Mouse (Mus musculus): ENCODE results near the gene Elmo1. TPM values are rescaled to one million over a fixed set of nuclear protein-coding genes. Genes with fewer than 3 reads are reported as not detected.

The Elmo1 gene
- total and polyA plus RNA-seq, 3 experiments: 23.1 to 50.2 (median 32.2) TPM

DNA sequence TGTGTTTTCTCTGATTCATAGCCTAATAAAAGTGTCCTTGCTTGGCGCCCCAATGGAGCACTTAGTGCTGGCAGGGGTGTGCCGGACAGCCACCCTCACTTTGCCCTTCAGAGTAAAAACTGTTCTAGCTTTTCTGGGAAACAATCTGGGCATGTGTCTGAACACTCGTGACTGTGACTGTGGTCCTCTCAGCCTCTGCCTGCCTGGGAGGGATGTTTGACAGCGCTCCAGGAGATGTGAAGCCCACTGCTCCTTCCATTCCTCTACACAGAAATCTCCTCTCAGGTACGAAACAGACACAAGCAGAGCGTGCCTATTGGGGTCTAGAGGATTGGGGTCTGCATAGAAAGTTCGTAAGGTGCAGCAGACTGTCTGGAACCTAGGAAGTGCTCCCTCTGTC lies 28.5 kb downstream of the Elmo1 start:
- no peak for TF ChIP-seq TBP (conservative IDR thresholded peaks at IDR 0.05; ENCODE audit: low read depth, low read length)
- no peak for TF ChIP-seq MAX (IDR thresholded peaks at IDR 0.05; ENCODE audit: low read length)
- TF ChIP-seq JUN (IDR thresholded peaks at IDR 0.05; ENCODE audit: insufficient read depth, low read depth, low read length): no peak
- TF ChIP-seq KAT2A (IDR thresholded peaks at IDR 0.05; ENCODE audit: insufficient replicate concordance, low read length): no peak
- no peak for TF ChIP-seq MXI1 (IDR thresholded peaks at IDR 0.05; ENCODE audit: low read depth, low read length)
- no peak for TF ChIP-seq PAX5 (IDR thresholded peaks at IDR 0.05; ENCODE audit: low read length)
- TF ChIP-seq UBTF (IDR thresholded peaks at IDR 0.05; ENCODE audit: low read depth, low read length): no peak
- TF ChIP-seq NELFE (IDR thresholded peaks at IDR 0.05; ENCODE audit: low read depth, low read length): no peak
- TF ChIP-seq TCF12 (IDR thresholded peaks at IDR 0.05; ENCODE audit: low read depth, low read length): no peak
- TF ChIP-seq ZKSCAN1 (IDR thresholded peaks at IDR 0.05; ENCODE audit: borderline replicate concordance, low read depth, low read length): no peak
- no peak for TF ChIP-seq CHD1 (IDR thresholded peaks at IDR 0.05; ENCODE audit: low read depth, low read length)
- TF ChIP-seq MYC (IDR thresholded peaks at IDR 0.05; ENCODE audit: low read depth, low read length): no peak
- no peak for TF ChIP-seq SIN3A (IDR thresholded peaks at IDR 0.05; ENCODE audit: low read length)
- no peak for TF ChIP-seq ZNF384 (IDR thresholded peaks at IDR 0.05; ENCODE audit: low read depth, low read length)
- H3K79me2 ChIP-seq (replicated peaks; ENCODE audit: control insufficient read depth, extremely low read depth, insufficient read depth, poor library complexity, severe bottlenecking): peaks cover 28% of the 10 kb centered on the region
- no peak overlapping the region for H3K9ac ChIP-seq (ENCODE audit: insufficient read depth, low read depth)
- in situ Hi-C loops (cut with MboI; ENCODE audit: low pct_ligation_motif_present, low pct_unique_long_range_greater_than_20kb, low sequenced_read_pairs): loop anchor here (25.0 kb wide), 1 partner anchor 1043 kb away; no protein-coding TSS in a partner anchor
- H3K4me2 ChIP-seq (ENCODE audit: insufficient read depth, low read depth, poor library complexity, severe bottlenecking): no peak overlapping the region
- no peak for DNase-seq (ENCODE audit: extremely low read depth)
- no peaks in the 10 kb centered on the region for H3K9me3 ChIP-seq (replicated peaks; ENCODE audit: low read length)
- peaks cover 15 to 78% of the 10 kb centered on the region in 2 experiments for H3K4me1 ChIP-seq (ENCODE audit: control insufficient read depth in 1 of 2, insufficient read depth in 2 of 2)
- H3K4me3 ChIP-seq (replicated peaks in 1 of 3; ENCODE audit: low read depth in 2 of 3, low read length in 2 of 3, poor library complexity in 1 of 3): no peak overlapping the region
- dilution Hi-C loops (cut with MboI; ENCODE audit: extremely low pct_ligation_motif_present, extremely low pct_unique_long_range_greater_than_20kb, low sequenced_read_pairs): no loop called here
- peaks cover 0 to 5% of the 10 kb centered on the region in 2 experiments for H3K36me3 ChIP-seq (replicated peaks in 1 of 2; ENCODE audit: control insufficient read depth in 1 of 2, insufficient read depth in 1 of 2, low read length in 1 of 2)
- H3K27me3 ChIP-seq (replicated peaks): no peaks in the 10 kb centered on the region
- no peak overlapping the region for H3K27ac ChIP-seq (ENCODE audit: insufficient read depth, low read depth)

DNA sequence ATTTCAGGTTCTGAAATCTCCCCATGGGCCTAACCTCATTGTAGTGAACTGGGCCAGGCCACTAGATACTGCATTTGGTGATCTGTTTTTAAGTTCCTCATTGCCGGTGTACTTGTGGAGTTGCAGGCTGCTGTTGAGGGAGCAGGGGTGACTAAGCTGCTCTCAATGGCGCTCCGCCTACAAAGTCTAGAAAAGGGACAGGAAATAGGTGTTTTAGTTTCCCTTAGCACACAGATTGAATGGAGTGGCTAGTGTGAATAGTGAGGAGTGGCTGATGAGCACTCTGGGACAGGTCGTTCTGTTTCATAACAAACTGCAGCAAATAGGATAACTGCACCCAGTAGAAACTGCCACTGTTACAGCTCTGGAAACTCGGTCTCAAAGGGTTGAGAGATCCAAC lies 30.3 kb downstream of the Elmo1 start:
- Histone ChIP-seq H3K27me3 (replicated peaks) (no peaks in the 10 kb centered on the region), H3K9ac (ENCODE audit: insufficient read depth, low read depth) (peak overlapping the region; percentile 55), H3K4me1 (ENCODE audit: control insufficient read depth in 1 of 2, insufficient read depth in 2 of 2) (peaks cover 10 to 74% of the 10 kb centered on the region in 2 experiments; a peak in 3 of 4 replicates), H3K36me3 (replicated peaks in 1 of 2; ENCODE audit: control insufficient read depth in 1 of 2, insufficient read depth in 1 of 2, low read length in 1 of 2) (peaks cover 0 to 4% of the 10 kb centered on the region in 2 experiments), H3K4me2 (ENCODE audit: insufficient read depth, low read depth, poor library complexity, severe bottlenecking) (peak overlapping the region; percentile 85), H3K4me3 (replicated peaks in 1 of 3; ENCODE audit: low read depth in 2 of 3, low read length in 2 of 3, poor library complexity in 1 of 3) (peak overlapping the region in 1 of 3 experiments; percentile 15), H3K27ac (ENCODE audit: insufficient read depth, low read depth) (peak overlapping the region; percentile 65), H3K79me2 (replicated peaks; ENCODE audit: control insufficient read depth, extremely low read depth, insufficient read depth, poor library complexity, severe bottlenecking) (peaks cover 18% of the 10 kb centered on the region), H3K9me3 (replicated peaks; ENCODE audit: low read length) (no peaks in the 10 kb centered on the region)
- dilution Hi-C loops (cut with MboI; ENCODE audit: extremely low pct_ligation_motif_present, extremely low pct_unique_long_range_greater_than_20kb, low sequenced_read_pairs) (no loop called here), in situ Hi-C loops (cut with MboI; ENCODE audit: low pct_ligation_motif_present, low pct_unique_long_range_greater_than_20kb, low sequenced_read_pairs) (loop anchor here (25.0 kb wide), 1 partner anchor 1042 kb away; no protein-coding TSS in a partner anchor)
- peak; percentile 72 for DNase-seq (ENCODE audit: extremely low read depth)
- TF ChIP-seq MYC (IDR thresholded peaks at IDR 0.05; ENCODE audit: low read depth, low read length) (no peak), ZNF384 (IDR thresholded peaks at IDR 0.05; ENCODE audit: low read depth, low read length) (no peak), MAFK (IDR thresholded peaks at IDR 0.05; ENCODE audit: insufficient replicate concordance, low read length) (no peak), POLR2A (IDR thresholded peaks at IDR 0.05; ENCODE audit: low read depth, low read length) (peak; percentile 25; the same call in 1 of the 2 replicates), EP300 (IDR thresholded peaks at IDR 0.05; ENCODE audit: low read length) (no peak), SMC3 (IDR thresholded peaks at IDR 0.05; ENCODE audit: low read depth, low read length) (no peak), ZMIZ1 (IDR thresholded peaks at IDR 0.05; ENCODE audit: low read depth, low read length) (no peak), RCOR1 (conservative IDR thresholded peaks at IDR 0.05; ENCODE audit: low read depth, low read length) (no peak), CTCF (conservative IDR thresholded peaks at IDR 0.05 in 1 of 2, IDR thresholded peaks at IDR 0.05 in 1 of 2; ENCODE audit: low read depth in 2 of 2, low read length in 2 of 2) (no peak), KAT2A (IDR thresholded peaks at IDR 0.05; ENCODE audit: insufficient replicate concordance, low read length) (no peak), TBP (conservative IDR thresholded peaks at IDR 0.05; ENCODE audit: low read depth, low read length) (peak; percentile 69; the same call in 1 of the 2 replicates), UBTF (IDR thresholded peaks at IDR 0.05; ENCODE audit: low read depth, low read length) (no peak), PAX5 (IDR thresholded peaks at IDR 0.05; ENCODE audit: low read length) (no peak)
